Mouse (Mus musculus): ENCODE data around the gene Kif13a.

DNA sequence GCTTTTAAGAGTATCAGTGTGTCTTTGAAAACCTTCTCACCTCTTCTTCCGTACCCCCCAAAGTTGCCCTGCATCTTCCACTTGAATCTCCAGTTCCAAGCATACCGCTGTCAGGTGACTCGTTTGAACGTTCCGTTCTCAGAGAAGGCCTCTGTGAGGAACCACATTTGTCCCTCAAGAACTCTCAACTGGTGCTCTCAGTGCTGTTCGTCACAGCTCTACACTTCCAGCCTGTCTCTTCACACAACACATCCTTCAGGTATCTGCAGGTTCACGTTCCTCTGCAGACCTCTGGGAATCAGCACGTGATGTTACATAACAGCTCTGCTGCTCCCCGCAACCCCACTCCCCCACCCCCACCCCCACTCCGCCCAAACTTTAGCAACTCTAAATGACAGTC lies 4.4 kb upstream of the Kif13a start:
- TF ChIP-seq EP300 (optimal IDR thresholded peaks at IDR 0.05): no peak
- TF ChIP-seq CTCF (IDR thresholded peaks at IDR 0.05; ENCODE audit: low read depth): no peak
